Mouse (Mus musculus) mouse embryonic stem cell (cell line): ENCODE data around the gene Grin2a.

Experiments
- in situ Hi-C, 2 experiments: fragments of 300-500 bp; cut with MboI; formaldehyde crosslinking; loops; 1 replicate in 1 of 2; 3 replicates in 1 of 2; pipeline ENCODE4 v1.14.3; 2019 to 2020; ENCODE audit warnings: low sequenced_read_pairs in 2 of 2, low pct_unique_long_range_greater_than_20kb in 1 of 2, mixed read lengths in 1 of 2; ENCODE audit not compliant: unreplicated experiment in 1 of 2

The Grin2a gene

GRCm38 (mm10) chr16:9792976-9793375, 202.4 kb downstream of the Grin2a start:
- in situ Hi-C loops, result no loop called here

- in situ Hi-C loops, result no loop called here
Measured at GRCm38 (mm10) chr16:9786261-9786660, 209.1 kb downstream of the Grin2a start.

DNA sequence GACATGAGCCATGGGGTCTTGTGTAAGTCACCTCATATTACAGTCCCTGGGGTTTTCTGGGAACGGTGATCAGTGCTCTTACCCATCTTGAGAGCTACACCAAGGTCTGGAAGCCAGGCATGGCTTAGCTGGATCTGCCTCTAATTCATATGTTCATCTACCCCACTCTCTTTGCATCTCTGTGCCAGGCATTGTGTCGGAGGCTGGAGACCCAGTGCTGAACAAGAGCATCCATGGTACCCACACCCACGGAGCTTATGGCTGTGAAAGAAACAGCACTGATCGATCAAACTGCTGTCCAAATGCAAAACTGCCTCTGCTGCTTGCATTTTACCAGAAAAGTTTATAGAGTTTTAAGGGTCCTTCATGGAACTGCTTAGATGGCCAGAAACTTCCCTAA, 209.5 kb downstream of the Grin2a start:
- in situ Hi-C loops, result no loop called here

DNA sequence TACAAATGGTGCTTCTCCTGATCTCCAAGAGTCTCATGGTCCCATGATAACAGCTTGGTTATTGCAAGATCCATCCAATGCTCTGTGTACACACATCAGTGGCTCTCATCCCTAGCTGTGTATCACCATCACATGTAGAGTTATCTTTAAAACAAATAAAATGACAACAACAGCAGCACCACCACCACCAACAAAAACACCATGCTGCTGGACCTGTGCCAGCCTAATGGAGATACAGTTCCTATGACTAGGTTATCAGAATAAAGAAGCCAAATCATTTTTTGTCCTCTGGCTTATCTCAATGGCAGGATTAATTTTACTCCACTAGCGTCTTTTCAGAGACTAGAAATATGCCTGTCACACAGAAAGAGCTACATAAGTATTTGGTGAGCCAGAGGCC, 226.4 kb downstream of the Grin2a start:
- in situ Hi-C loops, result no loop called here

DNA sequence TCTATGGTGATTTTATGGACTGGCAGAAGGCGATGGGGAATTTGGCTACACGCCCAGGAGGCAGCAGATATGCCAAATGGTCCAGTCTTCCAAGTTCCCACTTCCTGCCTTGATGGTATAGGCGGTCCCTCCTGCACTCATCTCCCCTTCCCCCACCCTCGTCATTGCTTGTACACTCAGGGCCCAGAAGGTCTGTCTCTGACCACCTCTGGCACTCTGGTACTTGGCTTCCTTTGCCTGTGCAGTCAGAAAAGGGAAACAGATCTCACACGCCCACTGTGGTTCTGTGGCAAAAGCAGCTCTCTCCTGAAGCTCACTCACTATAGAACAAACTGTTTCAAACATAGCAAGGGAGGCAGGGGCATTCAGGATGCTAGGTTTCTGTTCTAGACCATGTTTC, 227.0 kb downstream of the Grin2a start:
- in situ Hi-C loops, result no loop called here

DNA sequence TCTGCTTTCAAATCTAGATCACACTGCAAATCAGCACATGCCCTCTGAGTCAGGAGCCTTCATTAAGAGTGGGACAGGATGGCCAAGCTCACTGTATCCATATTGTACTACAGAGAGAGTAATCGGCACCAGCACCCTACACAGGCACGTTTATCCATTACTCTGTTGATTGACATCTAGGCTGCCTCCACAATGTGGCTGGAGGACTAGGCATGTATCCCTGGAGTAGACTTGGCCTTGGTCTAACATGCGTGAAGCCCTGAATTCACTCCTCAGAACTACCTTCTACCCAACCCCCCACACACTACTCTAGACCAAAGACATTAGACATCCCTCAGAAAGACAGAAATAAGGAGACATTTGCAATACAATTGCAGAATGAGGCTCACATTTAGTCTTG, 227.4 kb downstream of the Grin2a start:
- in situ Hi-C loops, result no loop called here

DNA sequence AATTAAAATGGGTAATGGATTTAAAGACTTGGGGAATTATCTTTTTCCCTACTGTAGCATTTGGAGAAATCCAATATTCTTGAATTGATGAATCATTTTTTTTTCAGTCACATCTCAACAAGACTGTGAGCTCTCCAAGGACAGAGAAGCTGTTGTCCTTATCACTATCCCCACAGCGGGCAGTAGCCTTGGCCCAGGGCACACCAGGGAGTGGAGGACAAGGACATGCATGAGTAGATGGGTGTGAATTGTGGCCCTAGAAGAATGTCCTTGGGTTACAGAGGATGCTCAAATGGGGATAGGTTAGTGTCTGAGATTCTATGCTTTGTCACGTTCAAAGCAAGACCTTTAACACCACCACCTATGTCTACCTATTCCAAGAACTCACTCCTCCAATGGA, 231.3 kb downstream of the Grin2a start:
- in situ Hi-C loops, result no loop called here

- in situ Hi-C loops, result no loop called here
Measured at GRCm38 (mm10) chr16:9760347-9760746, 235.0 kb downstream of the Grin2a start.

- in situ Hi-C loops, result loop anchor here in 1 of 2 experiments (10.0 kb wide), 1 partner anchor 752 kb away; no protein-coding TSS in a partner anchor
Measured at GRCm38 (mm10) chr16:9756849-9757248, 238.5 kb downstream of the Grin2a start.

DNA sequence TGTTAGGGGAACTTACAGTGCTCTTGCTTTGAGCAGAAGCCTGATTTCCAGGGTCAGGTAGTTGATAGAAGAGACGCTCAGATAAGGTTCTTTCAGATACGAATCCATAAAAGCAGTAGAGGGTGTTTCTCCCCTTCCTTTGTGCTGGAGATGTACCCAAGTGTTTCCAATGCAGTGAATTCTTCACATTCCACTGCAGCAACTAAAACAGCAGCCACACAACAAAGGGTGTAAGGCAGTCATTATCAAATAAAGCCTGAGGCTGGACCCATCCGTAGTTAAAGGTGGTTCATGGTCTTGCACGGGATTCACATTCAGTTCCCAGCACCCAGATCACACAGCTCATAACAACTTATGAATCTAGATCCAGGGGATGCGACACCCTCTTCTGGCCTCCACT, 241.3 kb downstream of the Grin2a start:
- in situ Hi-C loops, result loop anchor here in 1 of 2 experiments (10.0 kb wide), 1 partner anchor 749 kb away; no protein-coding TSS in a partner anchor

- in situ Hi-C loops, result loop anchor here in 1 of 2 experiments (10.0 kb wide), 1 partner anchor 748 kb away; no protein-coding TSS in a partner anchor
Measured at GRCm38 (mm10) chr16:9753045-9753444, 242.3 kb downstream of the Grin2a start.

GRCm38 (mm10) chr16:9752600-9752999, 242.8 kb downstream of the Grin2a start:
- in situ Hi-C loops, result loop anchor here in 1 of 2 experiments (10.0 kb wide), 1 partner anchor 748 kb away; no protein-coding TSS in a partner anchor

DNA sequence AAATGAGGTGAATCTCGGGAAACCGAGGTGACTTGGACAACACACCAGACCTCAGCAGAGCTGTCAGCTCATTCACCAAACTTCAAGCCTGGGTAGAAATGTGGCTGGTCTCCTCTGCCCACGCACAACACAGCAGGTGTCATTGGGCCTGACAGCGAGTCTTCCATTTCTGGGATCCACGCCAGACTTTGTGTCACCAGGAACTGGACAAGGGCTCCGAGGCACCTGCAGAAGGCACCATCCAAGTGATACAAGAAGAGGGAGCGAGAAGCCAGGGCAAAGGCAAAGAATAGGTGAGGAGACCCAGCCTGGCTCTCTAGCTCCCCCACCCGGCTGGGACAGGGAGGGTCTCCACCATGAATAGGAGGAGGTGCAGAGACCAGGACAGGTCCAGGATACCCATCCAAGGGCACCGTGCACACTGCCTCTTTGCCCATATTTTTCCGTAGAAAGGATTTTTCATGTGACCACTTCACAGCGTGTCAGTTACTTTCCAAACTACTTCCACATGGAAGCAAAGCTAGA, 244.3 kb downstream of the Grin2a start:
- in situ Hi-C loops, result loop anchor here in 1 of 2 experiments (10.0 kb wide), 1 partner anchor 746 kb away; no protein-coding TSS in a partner anchor

DNA sequence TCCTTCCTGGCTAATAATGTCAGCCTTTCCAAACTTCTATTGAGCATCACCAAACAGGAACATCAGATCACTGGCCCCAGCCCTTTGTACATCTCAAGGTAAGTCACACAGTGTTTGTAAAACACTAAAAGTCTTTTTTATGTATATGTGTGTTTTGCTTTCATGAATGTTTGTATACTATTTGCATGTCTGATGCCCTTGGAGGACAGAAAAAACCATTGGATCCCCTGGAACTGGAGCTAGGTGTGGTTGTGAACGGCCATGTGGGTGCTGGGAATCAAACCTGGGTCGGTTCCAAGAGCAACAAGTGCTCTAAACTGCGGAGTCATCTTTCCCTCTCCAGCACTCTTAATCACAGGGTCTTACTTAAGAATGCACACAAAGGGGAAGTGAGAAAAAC, 245.7 kb downstream of the Grin2a start:
- in situ Hi-C loops, result loop anchor here in 1 of 2 experiments (10.0 kb wide), 2 partner anchors 745 to 855 kb away; no protein-coding TSS in a partner anchor

- in situ Hi-C loops, result loop anchor here in 1 of 2 experiments (10.0 kb wide), 1 partner anchor 848 kb away; no protein-coding TSS in a partner anchor
Measured at GRCm38 (mm10) chr16:9742443-9742842, 252.9 kb downstream of the Grin2a start.

GRCm38 (mm10) chr16:9738679-9739078, 256.7 kb downstream of the Grin2a start:
- in situ Hi-C loops, result no loop called here

DNA sequence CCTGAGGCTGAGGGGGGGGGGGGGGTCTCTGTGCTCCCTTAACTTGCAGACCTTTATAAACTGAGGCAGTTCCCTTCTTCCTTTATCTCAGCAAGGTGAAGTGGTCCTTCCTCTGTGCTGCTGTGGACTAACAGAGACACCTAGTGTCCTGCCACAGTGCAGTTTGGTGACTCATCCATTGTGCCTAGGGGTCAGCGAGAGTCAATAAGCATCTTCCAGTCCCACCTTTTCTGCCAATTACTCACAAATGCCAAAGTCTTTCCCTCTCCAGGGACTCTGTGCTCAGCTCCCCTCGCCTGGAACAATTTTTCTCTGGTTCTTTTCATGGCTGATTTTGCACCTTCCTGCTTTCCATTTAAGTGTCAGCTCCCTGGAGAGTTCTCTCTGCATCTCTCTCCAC, 258.2 kb downstream of the Grin2a start:
- in situ Hi-C loops, result no loop called here

GRCm38 (mm10) chr16:9735365-9736080, 259.8 kb downstream of the Grin2a start:
- in situ Hi-C loops, result no loop called here

DNA sequence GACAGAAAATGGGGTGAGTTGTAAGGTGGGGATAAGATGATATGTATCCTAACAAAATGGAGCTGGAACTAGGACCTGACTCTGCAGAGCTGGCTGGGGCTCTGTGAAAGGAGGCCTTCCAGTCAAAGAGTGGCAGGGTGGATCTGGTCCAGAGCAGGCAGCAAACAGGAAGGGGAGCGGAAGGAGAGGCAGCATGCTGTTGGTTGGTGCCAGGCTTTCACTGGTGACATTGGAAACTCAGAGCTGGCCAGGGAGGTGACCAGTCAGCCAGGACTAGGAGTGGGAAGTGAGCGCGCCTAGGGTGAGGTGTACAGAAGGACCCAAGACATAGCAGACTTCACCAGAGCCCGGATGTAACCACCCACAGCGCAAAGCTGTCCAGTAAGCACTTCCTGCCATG, 267.8 kb downstream of the Grin2a start:
- in situ Hi-C loops, result no loop called here

DNA sequence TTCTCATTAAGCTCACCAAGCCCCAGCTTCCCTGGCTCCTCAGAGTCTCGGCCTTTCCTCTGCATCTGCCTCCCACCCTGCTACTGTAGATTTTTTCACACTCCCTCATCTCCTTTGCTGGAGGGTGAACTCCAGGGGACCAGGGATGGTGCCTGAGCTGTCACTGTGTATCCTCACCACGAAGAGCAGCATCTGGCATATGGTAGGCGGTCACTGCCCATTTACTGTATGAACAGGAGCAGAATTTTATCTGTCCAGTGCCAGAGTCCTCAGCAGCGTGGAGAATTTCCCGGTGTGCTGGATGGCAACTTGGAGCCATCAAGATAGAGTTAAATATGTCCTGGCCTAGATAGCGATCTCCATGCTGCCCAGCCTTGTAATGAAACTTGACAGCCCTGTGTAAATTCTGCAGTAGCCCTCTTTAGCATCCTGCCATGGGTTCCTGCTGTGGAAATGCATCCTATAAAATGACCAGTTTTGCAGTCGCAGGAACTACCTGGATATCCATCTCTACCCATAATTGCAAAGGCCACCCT, 269.7 kb downstream of the Grin2a start:
- in situ Hi-C loops, result no loop called here
